Mouse (Mus musculus) liver, embryonic 11.5 days (tissue): Measurements from ENCODE around the gene Phospho1. TPM values are rescaled to one million over a fixed set of nuclear protein-coding genes. Genes with fewer than 3 reads are reported as not detected.

Source experiments
- ATAC-seq: fragments of 200-750 bp; cut with Nextera tagmentation; replicated peaks from 2 replicates; pipeline ENCODE4 v1.8.0; 2017; ENCODE audit warnings: moderate number of reproducible peaks, mild to moderate bottlenecking, moderate TSS enrichment, moderate library complexity; ENCODE audit not compliant: low FRiP score
- DNase-seq: peaks from one replicate; pipeline ENCODE4 v3.0.0-alpha.2; 2017; ENCODE audit warnings: low spot score
- H3K27ac ChIP-seq: fragments of 300-500 bp; sonication (generic); 2 replicates; pipeline ENCODE4 v1.5.1; 2014; ENCODE audit warnings: mild to moderate bottlenecking, low read depth, low read length, control low read depth
- H3K27me3 ChIP-seq: fragments of 300-500 bp; sonication (generic); replicated peaks from 2 replicates; pipeline ENCODE4 v1.6.1; 2014; ENCODE audit warnings: low read length, mixed read lengths; ENCODE audit not compliant: control insufficient read depth, insufficient read depth
- H3K36me3 ChIP-seq: fragments of 300-500 bp; sonication (generic); 2 replicates; pipeline ENCODE4 v1.6.1; 2014; ENCODE audit warnings: mild to moderate bottlenecking, low read length, moderate library complexity, mixed read lengths; ENCODE audit not compliant: control insufficient read depth, insufficient read depth
- H3K4me1 ChIP-seq: fragments of 300-500 bp; sonication (generic); replicated peaks from 2 replicates; pipeline ENCODE4 v1.6.1; 2014; ENCODE audit warnings: low read length, mixed read lengths; ENCODE audit not compliant: control insufficient read depth, insufficient read depth
- H3K4me2 ChIP-seq: fragments of 300-500 bp; sonication (generic); 2 replicates; pipeline ENCODE4 v1.6.1; 2014; ENCODE audit warnings: mild to moderate bottlenecking, control low read depth, moderate library complexity
- H3K4me3 ChIP-seq: fragments of 300-500 bp; sonication (generic); 2 replicates; pipeline ENCODE4 v1.5.1; 2014; ENCODE audit warnings: low read depth, low read length, control low read depth
- H3K9ac ChIP-seq: fragments of 300-500 bp; sonication (generic); 2 replicates; pipeline ENCODE4 v1.6.1; 2014; ENCODE audit warnings: low read depth, low read length, control low read depth
- H3K9me3 ChIP-seq: fragments of 300-500 bp; sonication (generic); 2 replicates; pipeline ENCODE4 v1.6.1; 2016; ENCODE audit warnings: low read length, inconsistent platforms, mixed read lengths; ENCODE audit not compliant: control insufficient read depth
- WGBS: fragments of 180-500 bp; shearing (Covaris S2); extraction: QIAGEN DNeasy Blood & Tissue Kit; methylation state at CpG from one replicate; pipeline ENCODE4 v1.1.7; 2014; 5-methylcytosine and 5-hydroxymethylcytosine counted together
- polyA plus RNA-seq: library from polyadenylated mRNA; unstranded; fragments of >200 nt; fragmentation: Nextera tagmentation; extraction: Ambion mirVana; gene quantifications from 2 replicates; pipeline ENCODE4 v1.2.1, GENCODE M21; 2014

Gene Phospho1
- polyA plus RNA-seq, 1 experiment from 2014 or later: 0.74 TPM

- H3K36me3 ChIP-seq: no peaks in the 10 kb centered on the region
- no peaks in the 10 kb centered on the region for H3K27me3 ChIP-seq
- H3K4me3 ChIP-seq: no peak overlapping the region
- H3K9me3 ChIP-seq: peaks cover 6% of the 10 kb centered on the region
- peak overlapping the region; percentile 55 for H3K9ac ChIP-seq
- H3K27ac ChIP-seq: peak overlapping the region; percentile 97
- ATAC-seq (no peak), DNase-seq (no peak)
- H3K4me1 ChIP-seq: peaks cover 35% of the 10 kb centered on the region
- 92% methylated on average over 5 of the region's 5 CpGs for WGBS
- peak overlapping the region; percentile 52 for H3K4me2 ChIP-seq
These were observed 16.4 kb upstream of the Phospho1 start for GRCm38 (mm10) chr11:95807884-95808283.

GRCm38 (mm10) chr11:95808448-95809011 is 15.8 kb upstream of the Phospho1 start:
- Histone ChIP-seq H3K9ac (peak overlapping the region; percentile 65), H3K4me3 (no peak overlapping the region), H3K36me3 (no peaks in the 10 kb centered on the region), H3K27me3 (no peaks in the 10 kb centered on the region), H3K4me2 (peak overlapping the region; percentile 54), H3K9me3 (peaks cover 6% of the 10 kb centered on the region), H3K27ac (peak overlapping the region; percentile 97), H3K4me1 (peaks cover 35% of the 10 kb centered on the region)
- ATAC-seq: peak; percentile 97
- DNase-seq: no peak
- 29% methylated on average over 5 of the region's 5 CpGs for WGBS

- no peak for DNase-seq
- H3K4me3 ChIP-seq: no peak overlapping the region
- peaks cover 6% of the 10 kb centered on the region for H3K9me3 ChIP-seq
- peak overlapping the region; percentile 65; the same call in 1 of the 2 replicates for H3K9ac ChIP-seq
- no peaks in the 10 kb centered on the region for H3K36me3 ChIP-seq
- H3K4me2 ChIP-seq: no peak overlapping the region; the same call in 1 of the 2 replicates
- no peaks in the 10 kb centered on the region for H3K27me3 ChIP-seq
- H3K4me1 ChIP-seq: peaks cover 35% of the 10 kb centered on the region
- no peak for ATAC-seq
- 53% methylated on average over 5 of the region's 5 CpGs for WGBS
- H3K27ac ChIP-seq: peak overlapping the region; percentile 97
These were observed 14.7 kb upstream of the Phospho1 start for GRCm38 (mm10) chr11:95809603-95810002.

- H3K9me3 ChIP-seq: peaks cover 6% of the 10 kb centered on the region
- H3K4me1 ChIP-seq: peaks cover 26% of the 10 kb centered on the region
- DNase-seq: no peak
- no peaks in the 10 kb centered on the region for H3K36me3 ChIP-seq
- no peak overlapping the region for H3K4me3 ChIP-seq
- H3K4me2 ChIP-seq: no peak overlapping the region
- 56% methylated on average over 7 of the region's 7 CpGs for WGBS
- H3K27me3 ChIP-seq: no peaks in the 10 kb centered on the region
- H3K9ac ChIP-seq: no peak overlapping the region
- H3K27ac ChIP-seq: no peak overlapping the region
- no peak for ATAC-seq
These were observed 13.5 kb upstream of the Phospho1 start for GRCm38 (mm10) chr11:95810828-95811227.

GRCm38 (mm10) chr11:95811741-95812140 is 12.6 kb upstream of the Phospho1 start:
- Histone ChIP-seq H3K9me3 (peaks cover 6% of the 10 kb centered on the region), H3K4me1 (peaks cover 26% of the 10 kb centered on the region), H3K27ac (no peak overlapping the region), H3K27me3 (no peaks in the 10 kb centered on the region), H3K36me3 (no peaks in the 10 kb centered on the region), H3K4me2 (no peak overlapping the region), H3K4me3 (no peak overlapping the region), H3K9ac (no peak overlapping the region)
- DNase-seq: no peak
- ATAC-seq: no peak
- WGBS: 80% methylated on average over 6 of the region's 6 CpGs

GRCm38 (mm10) chr11:95812224-95812623 is 12.1 kb upstream of the Phospho1 start:
- Histone ChIP-seq H3K27ac (no peak overlapping the region), H3K27me3 (no peaks in the 10 kb centered on the region), H3K4me3 (no peak overlapping the region), H3K4me1 (peaks cover 26% of the 10 kb centered on the region), H3K36me3 (no peaks in the 10 kb centered on the region), H3K9me3 (peaks cover 6% of the 10 kb centered on the region), H3K4me2 (no peak overlapping the region), H3K9ac (no peak overlapping the region)
- no peak for DNase-seq
- 71% methylated on average over 4 of the region's 4 CpGs for whole genome bisulfite sequencing
- no peak for ATAC-seq

GRCm38 (mm10) chr11:95814101-95814500 is 10.2 kb upstream of the Phospho1 start:
- no peaks in the 10 kb centered on the region for H3K27me3 ChIP-seq
- no peak for ATAC-seq
- no peak overlapping the region for H3K4me3 ChIP-seq
- no peak overlapping the region for H3K4me2 ChIP-seq
- no peak overlapping the region for H3K27ac ChIP-seq
- no peaks in the 10 kb centered on the region for H3K36me3 ChIP-seq
- DNase-seq: no peak
- H3K9ac ChIP-seq: no peak overlapping the region
- peaks cover 13% of the 10 kb centered on the region for H3K4me1 ChIP-seq
- H3K9me3 ChIP-seq: no peaks in the 10 kb centered on the region
- WGBS: 81% methylated on average over 2 of the region's 2 CpGs

- no peak for DNase-seq
- Histone ChIP-seq H3K27me3 (no peaks in the 10 kb centered on the region), H3K4me3 (no peak overlapping the region), H3K9ac (no peak overlapping the region), H3K4me2 (no peak overlapping the region), H3K27ac (no peak overlapping the region), H3K36me3 (no peaks in the 10 kb centered on the region), H3K4me1 (peaks cover 6% of the 10 kb centered on the region), H3K9me3 (no peaks in the 10 kb centered on the region)
- ATAC-seq: no peak
- WGBS: 71% methylated on average over 5 of the region's 5 CpGs
These were observed 9.4 kb upstream of the Phospho1 start for GRCm38 (mm10) chr11:95814857-95815256.

- Histone ChIP-seq H3K4me3 (no peak overlapping the region), H3K9me3 (no peaks in the 10 kb centered on the region), H3K27ac (no peak overlapping the region), H3K4me2 (no peak overlapping the region), H3K36me3 (no peaks in the 10 kb centered on the region), H3K4me1 (peaks cover 4% of the 10 kb centered on the region; the same call in 1 of the 2 replicates), H3K9ac (no peak overlapping the region), H3K27me3 (no peaks in the 10 kb centered on the region)
- ATAC-seq (no peak), DNase-seq (no peak)
- WGBS: 74% methylated on average over 9 of the region's 9 CpGs
These were observed 8.9 kb upstream of the Phospho1 start for GRCm38 (mm10) chr11:95815412-95815811.
